Mouse (Mus musculus): ENCODE measurements at regions not wholly inside any gene's neighbourhood (a gene's known extent, or its start where the extent isn't known, plus 50 kb on each side); places are given as distances from the start of the nearest gene placed in this dataset.

DNA sequence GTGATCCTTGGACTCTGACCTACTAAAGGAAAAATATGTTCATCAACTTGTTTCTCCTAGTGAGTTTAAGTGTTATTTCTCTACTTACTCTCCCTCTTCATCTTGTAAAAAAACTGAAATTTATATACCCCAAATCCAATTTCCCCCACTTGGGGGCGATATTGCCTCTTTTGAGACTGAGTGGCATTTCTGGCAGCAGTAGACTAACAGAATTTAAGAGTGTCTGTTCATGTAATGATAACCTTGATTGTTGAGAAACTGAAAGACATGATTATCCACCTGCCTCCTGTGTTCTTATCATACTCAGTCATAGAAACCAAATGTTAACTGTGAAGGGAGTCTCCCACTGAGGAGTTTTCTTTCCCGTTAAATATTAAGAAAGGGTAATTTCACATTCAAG is 89.5 kb upstream of the Ppfia2 start:
- in situ Hi-C loops (cut with MboI; ENCODE audit: low pct_unique_long_range_greater_than_20kb in 1 of 2, low sequenced_read_pairs in 2 of 2, unreplicated experiment in 1 of 2) = no loop called here

DNA sequence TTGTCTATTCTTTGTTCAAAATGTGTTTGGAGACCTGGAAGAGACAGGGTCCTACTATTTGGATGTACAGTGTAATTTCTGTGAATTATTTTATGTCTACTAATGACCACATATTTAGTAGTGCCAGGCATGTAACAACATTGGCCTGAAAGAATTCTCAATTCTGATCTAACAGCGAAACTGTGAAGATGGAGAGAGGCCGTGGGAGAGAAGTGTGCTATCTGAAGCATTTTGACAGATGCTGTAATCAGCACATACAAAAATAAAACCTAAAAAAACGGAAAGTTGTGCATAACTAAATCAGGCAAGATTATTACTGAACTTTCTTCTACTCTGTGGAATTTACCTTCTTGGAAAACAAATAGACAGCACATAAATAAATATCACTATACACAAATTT is 61.4 kb upstream of the Ppfia2 start:
- in situ Hi-C loops (cut with MboI; ENCODE audit: low pct_unique_long_range_greater_than_20kb in 1 of 2, low sequenced_read_pairs in 2 of 2, unreplicated experiment in 1 of 2) = no loop called here

GRCm38 (mm10) chr10:106413181-106413580 is 57.0 kb upstream of the Ppfia2 start:
- in situ Hi-C loops (cut with MboI; ENCODE audit: low pct_unique_long_range_greater_than_20kb in 1 of 2, low sequenced_read_pairs in 2 of 2, unreplicated experiment in 1 of 2) = no loop called here

- in situ Hi-C loops (cut with MboI; ENCODE audit: low pct_unique_long_range_greater_than_20kb in 1 of 2, low sequenced_read_pairs in 2 of 2, unreplicated experiment in 1 of 2) = no loop called here
Observed at GRCm38 (mm10) chr10:106414990-106415389, 55.1 kb upstream of the Ppfia2 start.

- in situ Hi-C loops (cut with MboI; ENCODE audit: low pct_unique_long_range_greater_than_20kb in 1 of 2, low sequenced_read_pairs in 2 of 2, unreplicated experiment in 1 of 2) = no loop called here
Observed at GRCm38 (mm10) chr10:106417156-106417555, 53.0 kb upstream of the Ppfia2 start.

All from mouse embryonic stem cell (cell line).